Mouse (Mus musculus) cortical plate, adult 2 months (tissue): ENCODE measurements around the gene Nbas. TPM values are rescaled to one million over a fixed set of nuclear protein-coding genes. Genes with fewer than 3 reads are reported as not detected.

Source experiments
- H3K27ac ChIP-seq: fragments of 200-500 bp; 2 replicates; pipeline ENCODE4 v1.5.1; 2012; ENCODE audit warnings: low read length, control low read depth, inconsistent platforms; ENCODE audit not compliant: insufficient read depth
- H3K4me1 ChIP-seq: fragments of 200-500 bp; 2 replicates; pipeline ENCODE4 v1.6.1; 2011; ENCODE audit warnings: low read length; ENCODE audit not compliant: control insufficient read depth, insufficient read depth
- H3K4me3 ChIP-seq: fragments of 200-500 bp; 2 replicates; pipeline ENCODE4 v1.5.1; 2011; ENCODE audit warnings: mild to moderate bottlenecking, low read length, control low read depth; ENCODE audit not compliant: insufficient read depth
- CTCF ChIP-seq: fragments of 200-500 bp; IDR thresholded peaks from 2 replicates; pipeline ENCODE4 v1.5.1; 2011; ENCODE audit warnings: mild to moderate bottlenecking, control low read depth, low read length; ENCODE audit not compliant: insufficient read depth; ENCODE audit errors: extremely low read depth
- POLR2A ChIP-seq: fragments of 200-500 bp; IDR thresholded peaks from 2 replicates; pipeline ENCODE4 v1.6.1; 2011; ENCODE audit warnings: mild to moderate bottlenecking, low read length, control low read depth; ENCODE audit not compliant: insufficient read depth; ENCODE audit errors: extremely low read depth
- polyA plus RNA-seq: library from polyadenylated mRNA; depleted of rRNA; stranded (reverse); fragments of >200 nt; gene quantifications from 2 replicates; pipeline ENCODE4 v1.2.3, GENCODE M21; 2012

Nbas gene
- polyA plus RNA-seq, 1 experiment = 25.7 TPM

GRCm38 (mm10) chr12:13360183-13360811 lies 91.4 kb downstream of the Nbas start:
- H3K4me3 ChIP-seq = no peak overlapping the region
- no peak for TF ChIP-seq POLR2A
- no peak for TF ChIP-seq CTCF
- peaks cover 3% of the 10 kb centered on the region; the same call in 1 of the 2 replicates for H3K4me1 ChIP-seq

GRCm38 (mm10) chr12:13381580-13381979 lies 112.6 kb downstream of the Nbas start:
- H3K4me1 ChIP-seq = no peaks in the 10 kb centered on the region
- no peak overlapping the region for H3K27ac ChIP-seq
- no peak overlapping the region for H3K4me3 ChIP-seq
- TF ChIP-seq CTCF = no peak
- TF ChIP-seq POLR2A = no peak

More at GRCm38 (mm10) chr12:13360183-13360811, 91.4 kb downstream of the Nbas start:
- H3K27ac ChIP-seq = no peak overlapping the region

- no peak for TF ChIP-seq POLR2A
- no peak for TF ChIP-seq CTCF
- H3K4me3 ChIP-seq = no peak overlapping the region
- no peaks in the 10 kb centered on the region for H3K4me1 ChIP-seq
- no peak overlapping the region for H3K27ac ChIP-seq
These were observed 113.1 kb downstream of the Nbas start for GRCm38 (mm10) chr12:13382046-13382445.

- H3K4me3 ChIP-seq = no peak overlapping the region
- no peak overlapping the region for H3K27ac ChIP-seq
- no peak for TF ChIP-seq CTCF
- TF ChIP-seq POLR2A = no peak
- H3K4me1 ChIP-seq = no peaks in the 10 kb centered on the region
These were observed 120.7 kb downstream of the Nbas start for GRCm38 (mm10) chr12:13389644-13390043.

GRCm38 (mm10) chr12:13410191-13410590 lies 141.3 kb downstream of the Nbas start:
- TF ChIP-seq POLR2A (no peak), CTCF (no peak)
- Histone ChIP-seq H3K4me3 (no peak overlapping the region), H3K27ac (no peak overlapping the region), H3K4me1 (no peaks in the 10 kb centered on the region)

- Histone ChIP-seq H3K4me3 (no peak overlapping the region), H3K4me1 (no peaks in the 10 kb centered on the region; the same call in 1 of the 2 replicates), H3K27ac (no peak overlapping the region; the same call in 1 of the 2 replicates)
- TF ChIP-seq POLR2A = no peak
- TF ChIP-seq CTCF = no peak
These were observed 149.7 kb downstream of the Nbas start for GRCm38 (mm10) chr12:13418651-13419050.

GRCm38 (mm10) chr12:13430219-13430618 lies 161.3 kb downstream of the Nbas start:
- TF ChIP-seq CTCF (no peak), POLR2A (no peak)
- H3K27ac ChIP-seq = no peak overlapping the region
- H3K4me3 ChIP-seq = no peak overlapping the region
- no peaks in the 10 kb centered on the region for H3K4me1 ChIP-seq

- Histone ChIP-seq H3K4me1 (no peaks in the 10 kb centered on the region), H3K27ac (no peak overlapping the region), H3K4me3 (no peak overlapping the region)
- TF ChIP-seq POLR2A = no peak
- no peak for TF ChIP-seq CTCF
These were observed 175.9 kb downstream of the Nbas start for GRCm38 (mm10) chr12:13444653-13445431.

- Histone ChIP-seq H3K4me3 (no peak overlapping the region), H3K27ac (no peak overlapping the region), H3K4me1 (no peaks in the 10 kb centered on the region)
- TF ChIP-seq CTCF (no peak), POLR2A (no peak)
These were observed 176.6 kb downstream of the Nbas start for GRCm38 (mm10) chr12:13445486-13446065.

- no peak for TF ChIP-seq CTCF
- no peak for TF ChIP-seq POLR2A
- no peaks in the 10 kb centered on the region for H3K4me1 ChIP-seq
- H3K27ac ChIP-seq = no peak overlapping the region
- no peak overlapping the region for H3K4me3 ChIP-seq
These were observed 180.0 kb downstream of the Nbas start for GRCm38 (mm10) chr12:13448916-13449315.
